In the genomic region with DNA sequence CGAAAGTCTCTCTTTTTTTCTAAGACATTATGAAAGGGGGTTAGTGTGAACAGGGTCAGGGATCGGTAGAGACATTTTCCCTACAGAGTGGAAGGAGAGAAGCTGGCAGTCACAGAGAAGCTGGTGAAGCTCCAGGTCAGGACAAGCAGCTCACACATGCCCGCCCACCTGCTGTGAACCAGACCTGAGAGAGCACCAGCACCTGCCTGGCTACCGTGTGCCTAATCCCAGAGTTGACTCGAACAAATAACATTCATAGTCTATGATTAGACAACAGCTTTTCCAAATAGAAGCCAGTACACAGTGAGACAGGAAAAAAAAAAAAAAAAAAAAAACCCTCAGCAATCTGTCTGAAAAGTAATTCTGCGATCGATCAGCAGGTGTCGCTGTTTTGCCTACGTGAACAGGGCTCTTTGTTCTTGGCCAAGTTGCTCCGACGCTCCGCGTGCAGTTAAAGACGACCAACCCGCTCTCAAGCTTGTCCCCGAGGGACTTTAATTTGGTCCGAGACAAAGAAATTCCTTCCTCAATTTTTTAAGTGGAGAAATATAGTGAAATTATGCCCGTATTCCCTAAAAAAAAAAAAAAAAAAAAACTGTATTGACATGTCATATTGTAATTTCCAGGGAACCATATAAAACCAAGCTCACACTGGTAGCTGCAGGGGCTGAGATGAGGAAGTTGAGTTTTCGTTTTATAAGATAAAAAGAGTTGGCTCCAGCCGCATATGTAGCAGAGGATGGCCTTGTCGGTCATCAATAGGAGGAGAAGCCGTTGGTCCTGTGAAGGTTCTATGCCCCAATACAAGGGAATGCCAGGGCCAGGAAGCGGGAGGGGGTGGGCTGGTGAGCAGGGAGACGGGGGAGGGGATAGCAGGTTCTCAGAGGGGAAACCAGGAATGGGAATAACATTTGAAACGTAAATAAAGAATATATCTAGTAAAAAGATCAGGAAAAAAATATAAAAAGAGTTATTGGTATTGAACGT, we compare ENCODE assay signal across 7 mouse cellular contexts. TPM values are rescaled to one million over a fixed set of nuclear protein-coding genes. Genes with fewer than 3 reads are reported as not detected.
A peak's percentile ranks its signal among the peaks of the same experiment; 100 is the strongest.
DNase-seq lines count a peak whose midpoint lies in the region; ATAC-seq and TF ChIP-seq lines count a peak whose summit lies in the region.

No protein-coding gene starts in this region.

- H3K4me3 ChIP-seq in limb, embryonic 10.5 days: peak overlapping the region; percentile 41
- peak overlapping the region; percentile 15 for H3K4me3 ChIP-seq in midbrain, embryonic 13.5 days (replicated peaks)
- no peak overlapping the region for H3K4me3 ChIP-seq in small intestine, adult 2 months (ENCODE audit: low read depth, low read length)

- peak overlapping the region; percentile 48; the same call in 1 of the 2 replicates for H3K9ac ChIP-seq in midbrain, embryonic 13.5 days (replicated peaks)

- peak; percentile 51; the same call in 1 of the 2 replicates for ATAC-seq in midbrain, embryonic 13.5 days

- peak overlapping the region; percentile 45 for H3K4me2 ChIP-seq in midbrain, embryonic 13.5 days (replicated peaks)

- DNase-seq in adrenal gland, postnatal 10 days: peak; percentile 90
- DNase-seq in embryo, embryonic 9.5 days (ENCODE audit: extremely low spot score): peak; percentile 78
- DNase-seq in heart, adult 11 months: peak; percentile 94
- DNase-seq in kidney, adult 11 months: peak; percentile 64
- peak; percentile 87 for DNase-seq in limb, embryonic 10.5 days (ENCODE audit: low spot score)

- no peak for TF ChIP-seq POLR2A in small intestine, adult 2 months (IDR thresholded peaks at IDR 0.05; ENCODE audit: low read depth, low read length)

- peak overlapping the region; percentile 87 for H3K27ac ChIP-seq in limb, embryonic 10.5 days
- peak overlapping the region; percentile 74 for H3K27ac ChIP-seq in midbrain, embryonic 13.5 days
- no peak overlapping the region for H3K27ac ChIP-seq in small intestine, adult 2 months (ENCODE audit: insufficient read depth, low read depth, low read length)

- TF ChIP-seq CTCF in small intestine, adult 2 months (IDR thresholded peaks at IDR 0.05; ENCODE audit: extremely low read depth, insufficient read length, insufficient replicate concordance, low read depth, low read length): peak; percentile 79; the same call in 1 of the 2 replicates

- H3K36me3 ChIP-seq in limb, embryonic 10.5 days: no peaks in the 10 kb centered on the region
- H3K36me3 ChIP-seq in midbrain, embryonic 13.5 days: no peaks in the 10 kb centered on the region
- H3K36me3 ChIP-seq in small intestine, adult 2 months (ENCODE audit: control insufficient read depth, insufficient read depth, low read length): no peaks in the 10 kb centered on the region

- peaks cover 20% of the 10 kb centered on the region for H3K4me1 ChIP-seq in limb, embryonic 10.5 days
- H3K4me1 ChIP-seq in midbrain, embryonic 13.5 days (replicated peaks): peaks cover 10% of the 10 kb centered on the region
- no peaks in the 10 kb centered on the region for H3K4me1 ChIP-seq in small intestine, adult 2 months (ENCODE audit: control insufficient read depth, insufficient read depth, insufficient read length, low read length)

- WGBS in limb, embryonic 10.5 days: 14% methylated on average over 26 of the region's 26 CpGs
- WGBS in midbrain, embryonic 13.5 days: 12% methylated on average over 26 of the region's 26 CpGs
- WGBS in small intestine, adult 2 months: 18% methylated on average over 26 of the region's 26 CpGs

- H3K27me3 ChIP-seq in limb, embryonic 10.5 days (ENCODE audit: low read depth, poor library complexity, severe bottlenecking): no peaks in the 10 kb centered on the region
- H3K27me3 ChIP-seq in midbrain, embryonic 13.5 days: no peaks in the 10 kb centered on the region
- H3K27me3 ChIP-seq in small intestine, adult 2 months (ENCODE audit: control insufficient read depth, insufficient read depth, low read length): no peaks in the 10 kb centered on the region

- no peaks in the 10 kb centered on the region for H3K9me3 ChIP-seq in limb, embryonic 10.5 days (replicated peaks)
- H3K9me3 ChIP-seq in midbrain, embryonic 13.5 days: no peaks in the 10 kb centered on the region

RNA-seq across cellular contexts. Expression of a gene that starts 48.4 kb away (rescaled TPM):
- total RNA-seq in adrenal gland, postnatal 10 days (2021): 1 to 10 TPM in 1 of 2 experiments, under 1 TPM in 1; 0.75 to 1.1 TPM
- 0.39 and 0.56 TPM in 2 replicates for polyA plus RNA-seq in limb, embryonic 10.5 days (2016; fragmentation: Nextera tagmentation; extraction: Ambion mirVana)
- polyA plus RNA-seq in midbrain, embryonic 13.5 days (2015; fragmentation: Nextera tagmentation; extraction: Ambion mirVana): 4.6 and 6.4 TPM in 2 replicates
- 0.48 and 1.6 TPM in 2 replicates for polyA plus RNA-seq in small intestine, adult 2 months (2012; rRNA removed)
